Mouse (Mus musculus) layer of hippocampus, postnatal 14 days (tissue): ENCODE measurements around the gene Txn1. TPM values are rescaled to one million over a fixed set of nuclear protein-coding genes. Genes with fewer than 3 reads are reported as not detected.
A peak's percentile ranks its signal among the peaks of the same experiment; 100 is the strongest.

Source experiments
- DNase-seq, 2 experiments: peaks; one replicate each; pipeline ENCODE4 v3.0.0; 2021 to 2022; ENCODE audit warnings: low spot score in 2 of 2, mixed read lengths in 1 of 2
- total RNA-seq, 2 experiments: library from RNA; stranded (reverse); gene quantifications; 2 replicates each; pipeline ENCODE4 v1.2.3; 2021

Gene Txn1
- total RNA-seq, 2 experiments from 2014 or later: 151 to 152 TPM

DNA sequence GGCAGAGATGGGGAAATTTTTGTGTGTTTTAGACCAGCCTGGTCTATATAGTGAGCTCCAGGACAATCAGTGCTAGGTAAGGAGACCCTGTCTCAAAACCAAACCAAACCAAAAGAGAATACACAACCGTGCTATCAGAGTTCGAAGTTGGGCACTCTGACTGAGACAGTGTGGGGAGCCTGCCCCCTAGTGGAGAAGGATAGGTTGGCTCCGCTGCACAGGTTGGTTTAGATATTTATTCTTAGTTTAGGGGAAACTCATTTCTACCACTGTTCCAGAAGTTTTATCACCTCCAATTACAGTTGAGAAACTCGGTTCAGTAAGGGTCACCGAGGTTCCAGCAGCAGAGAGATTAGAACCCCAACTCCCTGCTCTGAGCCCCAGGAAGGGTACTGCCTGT lies 52.0 kb downstream of the Txn1 start:
- DNase-seq: peak; percentile 46 to 55

DNA sequence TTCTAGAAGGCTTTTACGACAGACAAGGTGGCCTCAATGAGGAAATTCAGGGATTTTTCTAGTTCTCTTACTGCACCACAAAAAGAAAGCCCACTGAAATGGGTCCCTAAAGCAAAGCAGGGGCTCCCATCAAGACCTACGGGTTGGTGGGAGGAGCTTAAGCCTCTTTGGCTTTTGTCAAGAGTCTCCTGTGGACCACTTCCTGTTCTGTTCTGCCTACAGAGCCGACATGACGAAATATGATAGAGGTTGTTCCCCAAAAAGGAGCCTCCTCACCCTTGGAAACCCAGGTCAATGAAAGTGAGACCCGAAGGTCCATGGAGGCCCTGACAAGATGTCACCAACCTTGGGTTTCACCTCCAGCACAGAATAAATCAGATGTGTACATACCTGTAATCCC lies 53.6 kb downstream of the Txn1 start:
- no peak for DNase-seq

DNA sequence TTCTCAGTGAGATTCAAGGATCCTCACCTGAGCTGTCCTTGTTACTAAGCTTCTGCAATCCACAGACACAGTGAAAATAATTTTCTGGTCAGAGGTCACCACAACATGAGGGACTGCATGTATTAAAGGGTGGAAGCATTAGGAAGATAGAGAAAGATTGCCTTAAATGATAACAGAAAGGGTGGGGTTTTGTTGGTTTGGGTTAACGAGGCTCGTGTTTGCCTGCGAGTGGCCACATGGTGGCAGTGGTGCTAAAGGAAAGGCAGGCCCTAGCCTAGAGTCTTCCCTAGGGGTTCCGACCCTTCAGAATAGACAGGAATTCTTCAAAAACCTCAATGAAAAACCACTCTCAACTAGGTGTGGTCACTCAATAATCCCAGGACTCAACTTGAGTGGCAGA lies 55.0 kb downstream of the Txn1 start:
- DNase-seq: peak; percentile 36 to 52

DNA sequence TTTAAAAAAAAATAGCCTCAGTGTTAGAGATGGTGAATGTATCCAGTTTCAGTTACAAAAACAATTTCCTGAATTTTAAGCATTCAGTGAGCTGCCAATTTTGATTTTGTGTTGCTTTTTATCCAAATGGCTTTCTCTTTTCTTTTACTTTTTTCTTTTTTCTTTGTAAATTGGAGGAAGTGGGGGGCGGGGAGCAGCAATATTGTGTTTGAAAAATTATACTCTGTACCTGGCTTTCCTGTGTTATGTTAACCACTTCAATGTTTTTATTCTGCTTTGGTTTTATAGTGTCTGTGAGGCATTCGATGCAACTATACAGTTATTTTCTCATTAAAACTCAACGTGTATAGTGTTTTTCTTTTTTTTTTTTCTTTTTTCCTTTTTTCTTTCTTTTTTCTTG lies 59.6 kb downstream of the Txn1 start:
- DNase-seq: no peak

DNA sequence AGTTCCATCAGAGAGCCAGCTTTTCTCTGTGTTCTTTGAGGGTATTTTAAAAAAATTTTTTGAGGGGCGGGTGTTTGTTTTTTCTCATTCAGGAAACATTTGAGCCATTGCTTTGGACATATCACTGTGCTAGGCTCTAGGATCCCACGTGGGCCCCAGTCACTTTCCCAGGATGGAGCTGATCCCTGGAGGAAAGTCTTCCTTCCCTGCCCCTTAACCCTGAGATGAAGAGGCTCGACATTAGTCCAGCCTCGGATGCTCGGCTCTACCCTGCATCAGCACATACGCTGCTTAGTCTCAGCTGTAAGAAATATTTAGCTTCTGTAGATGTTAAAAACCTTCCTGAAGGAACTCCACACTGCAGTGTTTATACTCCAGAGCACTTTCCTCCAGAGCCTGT lies 60.3 kb downstream of the Txn1 start:
- DNase-seq: no peak

DNA sequence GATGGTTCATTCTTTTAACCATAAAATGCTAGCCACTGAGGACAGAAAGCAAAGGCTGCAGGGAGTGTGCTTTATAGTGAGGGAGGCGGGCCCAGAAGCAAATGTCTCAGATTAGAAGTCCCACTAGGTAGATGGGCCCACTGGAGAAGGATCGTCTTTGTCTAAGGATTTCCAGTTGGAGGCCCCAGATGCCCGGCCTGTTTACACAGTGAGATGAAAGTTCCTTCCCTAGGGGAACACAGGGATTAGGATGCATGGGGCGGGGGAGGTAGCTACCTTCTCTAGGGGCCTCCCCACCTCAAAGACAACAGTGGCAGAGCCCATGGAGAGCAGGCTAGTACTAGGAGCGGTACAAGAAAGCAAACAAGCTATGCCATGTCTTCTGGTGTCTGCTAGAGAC lies 61.1 kb downstream of the Txn1 start:
- no peak for DNase-seq

Other genes with a start within 250 kb of the Txn1 start
- 10 to 100 TPM; 47.1 to 53.1 TPM for gene Akap2, start 238.8 kb downstream of the Txn1 start, total RNA-seq
- under 1 TPM; 0.26 to 0.48 TPM for gene D630039A03Rik, start 40.1 kb downstream of the Txn1 start, total RNA-seq
- not detected for gene Txndc8, start 52.7 kb upstream of the Txn1 start, total RNA-seq